Mouse (Mus musculus) cerebellum, adult 2 months (tissue): ENCODE results near the gene Adam6b.

Experiments used
- CTCF ChIP-seq: fragments of 200-500 bp; IDR thresholded peaks from 2 replicates; pipeline ENCODE4 v1.5.1; 2011; ENCODE audit warnings: low read depth, mild to moderate bottlenecking, control low read depth, low read length, moderate library complexity, borderline replicate concordance; ENCODE audit not compliant: insufficient read depth
- POLR2A ChIP-seq: fragments of 200-500 bp; IDR thresholded peaks from 2 replicates; pipeline ENCODE4 v1.6.1; 2011; ENCODE audit warnings: low read length, control low read depth, borderline replicate concordance; ENCODE audit not compliant: insufficient read depth

DNA sequence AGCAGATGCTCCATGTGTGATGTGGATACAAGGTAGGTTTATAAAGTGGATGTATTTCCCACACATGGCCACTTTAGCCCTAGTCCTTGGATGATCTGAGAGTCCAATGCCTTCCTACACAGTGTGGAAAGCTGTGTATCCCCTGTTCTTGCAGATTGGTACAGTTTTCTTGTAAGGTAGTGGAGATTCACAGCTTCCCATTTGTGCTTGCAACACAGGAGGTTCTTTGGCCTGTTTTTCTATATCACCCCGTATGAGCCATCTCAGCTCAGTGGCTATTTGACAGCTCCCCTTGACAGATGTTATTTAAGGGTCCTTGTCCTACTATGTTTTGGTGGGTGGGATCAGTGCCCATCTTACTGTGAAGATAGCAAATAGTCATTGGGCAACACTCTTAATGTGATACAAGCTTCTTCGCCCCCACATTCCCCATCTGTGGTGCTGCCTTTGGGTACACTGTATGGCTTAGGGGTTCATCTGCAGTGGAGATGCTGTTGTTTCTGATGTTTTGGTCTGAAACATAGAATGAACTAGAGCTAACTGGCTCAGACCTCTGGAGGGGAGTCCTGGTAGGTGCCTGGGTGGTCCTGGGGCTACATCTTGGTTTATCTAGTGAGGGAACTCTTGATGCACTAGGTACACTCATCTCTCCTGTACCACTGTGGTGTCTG lies 5.7 kb upstream of the Adam6b start:
- TF ChIP-seq CTCF, result no peak
- TF ChIP-seq POLR2A, result no peak
